Mouse (Mus musculus) ovary, postnatal 36 days (tissue): ENCODE data around the gene Olfr552.
A peak's percentile ranks its signal among the peaks of the same experiment; 100 is the strongest.
"Not testable (repeated sequence)": the region's sequence is repeated elsewhere in the genome, so short reads cannot be mapped to it uniquely, and the experiment has no call there.

Source experiments
- DNase-seq: peaks from one replicate; pipeline ENCODE4 v3.0.0; 2022; ENCODE audit warnings: low spot score, mixed read lengths

Olfr552 gene

DNA sequence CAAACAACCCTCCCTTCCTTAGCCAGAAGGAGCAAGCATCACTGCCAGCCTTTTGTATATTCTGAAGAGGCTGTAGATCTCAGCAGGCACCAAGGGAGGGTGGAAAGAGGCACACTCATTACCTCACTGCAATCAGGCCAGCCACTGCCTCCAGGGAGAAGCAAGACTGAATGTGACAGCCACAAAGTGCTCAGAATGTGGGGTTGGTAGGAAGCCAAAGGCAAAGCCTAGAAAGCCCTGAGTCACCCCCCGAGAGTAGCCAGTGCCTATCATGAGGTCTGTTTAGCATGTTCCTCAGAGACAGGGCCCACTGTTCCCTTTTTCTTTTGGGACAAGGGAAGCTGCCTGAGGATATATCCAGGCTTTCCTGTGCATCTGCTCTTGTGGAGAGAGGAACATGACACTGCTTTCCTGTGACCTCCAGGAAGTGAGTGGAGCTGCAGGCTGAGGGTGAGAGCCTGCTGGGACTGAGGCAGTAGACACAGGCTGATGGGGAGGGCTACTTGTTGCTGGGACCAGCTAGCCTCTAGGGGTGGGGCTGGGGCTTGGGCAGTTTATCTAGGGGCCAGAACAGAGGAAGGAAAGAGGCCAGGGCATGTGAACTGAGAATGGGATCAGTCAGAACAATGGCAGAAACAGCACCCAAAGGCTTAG is at the start of gene Olfr552:
Gene Olfr552, plus strand, starts transcription at position 393 of the 654 bp plus-strand sequence.
- DNase-seq: no peak

DNA sequence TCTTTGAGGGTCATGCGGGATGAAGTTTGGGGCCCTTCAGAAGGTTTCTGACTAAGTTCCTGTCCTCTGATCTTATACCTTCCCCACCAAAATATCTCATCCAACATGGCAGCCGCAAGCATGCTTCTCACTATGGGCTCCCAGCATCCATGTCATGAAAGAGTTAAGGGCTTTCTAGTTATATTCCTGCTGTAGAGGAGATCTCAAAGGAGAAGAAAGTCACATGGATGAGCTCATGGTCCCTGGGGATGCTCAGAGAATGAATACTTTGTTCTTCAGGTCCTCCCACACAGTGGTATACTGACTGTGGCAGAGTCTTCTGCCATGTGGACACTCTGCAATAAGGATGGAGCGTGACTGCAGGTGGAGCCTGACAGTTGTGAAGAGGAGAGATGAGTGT is 48.0 kb upstream of the Olfr552 start, which contains the start of gene Olfr549:
Gene Olfr549, plus strand, starts transcription at position 301 of the 400 bp plus-strand sequence.
- no peak for DNase-seq

DNA sequence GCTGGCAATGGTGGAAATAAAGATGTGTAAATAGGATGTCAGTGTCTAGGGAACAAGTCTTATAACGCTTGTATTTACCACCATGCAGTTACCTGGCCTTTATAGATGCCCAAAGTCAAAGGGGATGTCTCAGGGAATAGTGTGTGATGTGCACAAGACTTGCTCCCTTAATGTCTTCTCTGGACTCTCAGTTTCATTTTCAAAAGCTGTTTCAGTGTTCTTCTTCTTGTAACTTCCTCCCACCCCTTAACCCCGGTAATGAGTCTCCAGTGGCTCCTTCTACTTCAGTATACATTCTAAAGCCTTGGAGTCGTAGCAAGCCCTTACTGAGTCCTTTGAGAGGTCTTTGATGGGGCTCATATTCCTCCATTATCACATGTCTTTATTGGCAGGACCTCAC is 44.3 kb upstream of the Olfr552 start:
- DNase-seq: no peak

DNA sequence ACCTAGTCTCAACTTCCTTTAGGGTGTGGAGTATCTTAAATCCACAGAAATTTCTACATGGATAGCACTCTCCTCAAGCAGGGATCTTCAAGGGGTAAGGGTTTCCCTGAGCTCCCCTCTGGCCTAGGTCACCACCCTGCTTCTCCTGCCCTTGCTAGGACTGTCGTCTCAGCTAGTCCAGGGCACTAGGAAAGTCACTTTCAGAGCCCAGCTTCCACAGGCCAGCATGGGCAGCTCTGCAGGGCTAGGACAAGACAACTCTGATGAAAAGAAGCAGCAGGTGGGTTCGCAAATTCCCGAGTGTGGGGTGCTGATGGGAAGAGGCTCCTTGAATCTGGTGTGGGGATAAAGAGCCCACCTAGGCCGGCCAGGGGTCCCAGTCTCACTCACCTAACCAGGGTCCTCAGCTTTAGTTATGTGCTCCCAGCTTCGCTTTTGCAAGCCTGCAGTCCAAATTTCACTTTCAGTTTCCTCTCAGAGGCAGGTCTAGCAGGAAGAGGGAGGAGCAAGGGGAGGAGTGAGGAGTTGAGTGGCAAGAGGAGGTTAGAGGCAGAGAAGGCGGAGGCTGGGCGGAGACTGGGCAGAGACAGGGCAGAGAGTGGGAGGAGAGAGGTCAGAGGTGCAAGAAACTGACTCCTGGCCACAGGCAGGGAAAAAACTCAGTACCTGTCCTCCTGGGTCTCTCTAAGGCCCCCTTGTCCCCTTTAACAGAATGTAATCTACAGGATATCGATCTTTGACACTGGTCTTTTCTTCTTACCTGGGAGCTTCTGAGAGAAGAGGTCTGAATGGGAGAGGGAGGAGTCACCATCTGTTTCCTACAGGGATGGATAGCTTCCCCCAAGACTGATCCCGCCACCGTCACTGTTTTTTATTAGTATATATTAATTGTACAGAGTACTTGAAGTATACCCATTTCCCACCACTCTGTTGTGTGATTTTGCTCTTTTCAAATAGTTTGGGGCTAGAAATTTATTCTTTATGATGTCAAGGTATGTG is 32.3 kb upstream of the Olfr552 start, which contains the start of gene Trim21:
Gene Trim21, minus strand, starts transcription at position 488 of the 999 bp plus-strand sequence.
- peak; percentile 81 for DNase-seq

DNA sequence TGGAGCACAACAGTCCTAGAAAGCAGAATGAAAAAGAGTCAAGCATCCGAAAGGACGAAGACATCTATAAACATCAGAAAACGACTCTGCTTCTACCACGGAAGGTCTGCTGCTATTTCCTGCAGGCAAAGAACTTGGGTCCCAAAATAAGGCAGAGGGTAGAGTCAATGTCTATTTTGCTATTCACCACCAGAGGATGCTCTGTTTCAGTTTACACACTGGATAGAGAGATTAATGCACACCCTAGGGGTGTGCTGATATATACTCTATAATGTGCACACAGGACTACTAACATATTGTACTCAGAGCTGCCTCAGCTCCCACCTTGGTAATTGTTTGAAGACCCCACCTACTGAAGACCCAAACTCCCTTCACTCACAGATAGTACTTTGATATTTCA is 31.4 kb upstream of the Olfr552 start:
- DNase-seq: no peak

DNA sequence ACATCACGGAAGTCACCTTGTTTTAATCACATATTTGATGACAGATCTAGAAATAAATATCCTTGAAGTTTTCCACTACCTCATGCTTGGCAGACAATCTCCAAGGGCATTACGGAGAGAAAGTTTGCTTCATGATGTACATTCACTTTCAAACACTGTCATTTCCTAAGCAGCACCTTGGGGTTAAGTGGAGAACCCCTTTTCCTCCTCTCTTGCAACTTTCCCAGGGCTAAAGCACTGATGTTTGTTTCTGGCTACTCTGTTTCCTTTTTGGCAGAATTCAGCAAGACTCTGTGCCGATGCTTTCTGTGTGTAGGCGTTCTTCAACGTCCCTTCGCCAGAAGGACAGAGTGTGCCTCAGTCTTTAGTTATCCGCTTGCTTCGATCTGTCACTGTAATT is 26.4 kb upstream of the Olfr552 start, which contains the start of gene Olfr550:
Gene Olfr550, plus strand, starts transcription at position 301 of the 400 bp plus-strand sequence.
- no peak for DNase-seq

DNA sequence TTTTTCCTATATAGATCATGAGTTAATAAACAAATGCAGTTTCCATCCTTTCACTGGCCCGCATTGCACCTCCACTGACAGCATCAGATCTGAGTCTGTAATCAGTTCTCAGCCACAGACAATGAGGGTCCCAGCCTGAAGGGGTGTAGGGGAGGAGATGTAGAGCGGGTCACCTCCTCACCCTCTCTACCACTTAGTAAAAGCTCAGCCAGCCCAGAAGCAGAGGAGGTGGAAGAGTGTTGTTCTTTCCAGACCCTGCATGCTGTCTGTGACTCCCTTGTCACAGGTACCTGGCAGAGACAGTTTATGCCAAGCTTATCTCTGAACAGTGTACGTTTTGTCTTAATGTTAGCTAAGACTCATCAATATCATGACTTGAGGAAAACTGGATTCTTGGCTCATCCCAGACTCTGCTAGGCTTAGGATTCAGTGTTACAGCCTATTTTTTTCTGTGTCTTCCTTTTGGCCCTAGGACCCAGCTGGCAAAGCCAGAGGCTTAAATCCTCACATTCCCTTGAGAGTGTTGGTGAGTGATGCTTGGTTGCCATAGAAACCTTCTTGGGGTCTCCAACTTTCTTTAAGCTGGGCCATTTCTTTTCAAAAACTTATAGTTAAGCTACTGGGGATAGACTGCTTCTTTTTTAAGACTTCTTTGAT is 24.3 kb upstream of the Olfr552 start:
- no peak for DNase-seq

DNA sequence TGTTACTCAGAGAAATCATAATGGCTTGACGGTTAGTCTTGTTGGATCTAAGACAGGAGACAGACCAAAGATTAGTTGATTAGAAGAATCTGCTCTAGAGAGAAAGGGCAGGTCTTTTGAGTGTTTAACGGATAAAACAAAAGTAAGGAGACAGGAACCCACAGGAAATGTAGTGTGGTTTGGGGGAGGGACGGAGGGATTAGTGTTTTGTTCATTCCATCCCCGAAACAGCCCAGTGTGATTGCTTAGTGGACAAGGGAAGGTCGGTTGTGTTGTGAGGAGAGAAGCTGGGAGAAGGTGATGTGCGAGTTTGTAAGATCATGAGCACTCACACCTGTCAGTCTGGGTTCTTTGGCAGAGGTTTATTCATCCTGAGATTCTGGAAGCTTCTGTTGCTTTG is 21.6 kb upstream of the Olfr552 start:
- DNase-seq: no peak

DNA sequence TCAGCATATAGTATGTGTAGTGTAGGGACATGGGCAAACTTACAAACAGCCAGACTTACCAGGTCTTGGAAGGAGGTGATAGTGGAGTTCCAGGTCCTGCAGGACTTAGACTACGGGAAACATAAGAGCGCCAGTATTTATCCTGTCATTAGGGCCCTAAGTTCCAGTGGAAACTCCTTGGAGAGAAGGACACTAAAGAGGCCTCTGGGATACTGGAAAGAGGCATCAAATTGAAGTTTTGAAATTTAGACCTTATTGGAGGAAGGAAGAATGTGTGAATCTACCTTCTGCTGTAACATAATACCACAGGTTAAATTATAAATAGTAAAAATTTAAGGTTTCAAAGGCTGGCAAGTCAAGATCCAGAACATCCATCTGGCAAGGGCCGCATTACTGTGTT is 5.8 kb upstream of the Olfr552 start, which contains the start of gene Olfr551:
Gene Olfr551, minus strand, starts transcription at position 101 of the 400 bp plus-strand sequence.
- no peak for DNase-seq

DNA sequence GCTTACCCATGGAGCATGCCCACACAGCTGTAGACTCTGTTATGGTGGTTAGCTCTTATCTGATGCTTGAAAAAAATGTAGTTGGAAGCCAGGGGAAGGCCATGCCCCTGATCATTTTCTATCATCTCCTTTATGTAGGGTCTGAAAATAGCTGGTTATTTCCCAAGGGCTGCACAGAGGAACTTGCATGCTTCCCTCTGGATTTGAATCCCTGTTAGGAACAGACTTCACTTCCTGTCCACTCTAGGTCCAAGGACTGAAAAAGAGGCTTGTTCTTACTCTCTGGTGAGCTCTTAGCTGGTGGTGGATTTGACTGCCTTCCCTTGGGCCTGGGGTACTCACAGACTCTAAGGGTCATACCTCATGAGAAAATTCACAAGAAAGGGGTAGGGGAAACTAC is 20.5 kb downstream of the Olfr552 start, which contains the start of gene Olfr553:
Gene Olfr553, minus strand, starts transcription at position 101 of the 400 bp plus-strand sequence.
- DNase-seq: no peak

DNA sequence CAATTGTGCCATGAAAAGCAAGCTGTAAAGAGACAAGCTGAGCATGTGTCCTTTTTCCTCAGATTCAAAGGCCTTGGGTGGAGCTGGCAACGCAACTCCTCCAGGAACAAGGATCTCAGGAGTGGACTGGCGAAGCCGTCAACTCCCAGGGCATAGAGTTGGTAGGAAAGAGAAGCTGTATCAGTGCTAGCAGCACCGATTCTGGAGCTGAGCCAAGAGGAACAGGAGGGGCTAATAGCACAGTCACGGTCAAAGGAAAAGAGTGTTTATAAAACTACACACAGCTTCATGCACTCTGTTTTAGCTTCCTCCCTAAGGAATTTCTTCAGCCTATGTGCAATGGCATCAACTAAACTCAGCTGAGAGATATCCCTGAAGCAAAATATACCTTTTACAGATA is 22.0 kb downstream of the Olfr552 start:
- no peak for DNase-seq

DNA sequence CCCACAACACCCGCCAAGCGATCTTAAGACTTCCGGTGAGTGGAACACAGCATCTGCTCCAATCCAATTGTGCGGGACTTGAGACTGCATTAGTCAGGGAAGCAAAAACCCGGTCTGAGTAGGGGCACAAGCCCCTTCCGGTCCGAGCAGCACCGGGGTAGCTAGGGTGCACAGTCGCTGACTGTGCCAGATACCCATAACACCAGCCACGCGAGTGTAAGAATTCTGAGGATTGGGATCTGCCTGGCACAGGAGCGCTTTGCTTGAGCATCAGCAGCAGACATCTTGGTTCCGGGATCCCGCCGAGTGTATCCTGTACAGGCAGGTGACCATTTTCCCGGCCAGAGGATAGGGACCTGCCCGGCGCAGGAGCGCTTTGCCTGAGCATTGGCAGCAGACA is 22.8 kb downstream of the Olfr552 start:
- DNase-seq: not testable (repeated sequence)

DNA sequence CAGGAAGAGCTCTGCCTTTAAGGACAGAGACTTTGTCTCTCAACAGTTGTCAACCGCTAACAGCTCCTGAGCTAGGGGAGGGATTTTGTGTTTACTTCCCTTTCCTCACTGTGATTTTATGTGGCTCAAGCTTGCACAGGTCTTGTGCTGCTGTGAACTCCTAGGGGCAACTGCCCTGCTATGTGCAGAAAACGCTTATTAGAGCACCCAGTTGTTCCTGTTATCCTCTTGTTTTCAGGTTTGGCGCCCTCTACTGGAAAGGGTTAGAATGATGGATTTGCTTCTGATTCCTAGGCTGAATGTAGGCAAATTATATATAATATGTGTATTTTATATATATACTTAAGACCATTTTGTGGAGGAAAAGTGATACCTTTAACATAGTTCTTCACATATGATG is 39.1 kb downstream of the Olfr552 start:
- DNase-seq: no peak

DNA sequence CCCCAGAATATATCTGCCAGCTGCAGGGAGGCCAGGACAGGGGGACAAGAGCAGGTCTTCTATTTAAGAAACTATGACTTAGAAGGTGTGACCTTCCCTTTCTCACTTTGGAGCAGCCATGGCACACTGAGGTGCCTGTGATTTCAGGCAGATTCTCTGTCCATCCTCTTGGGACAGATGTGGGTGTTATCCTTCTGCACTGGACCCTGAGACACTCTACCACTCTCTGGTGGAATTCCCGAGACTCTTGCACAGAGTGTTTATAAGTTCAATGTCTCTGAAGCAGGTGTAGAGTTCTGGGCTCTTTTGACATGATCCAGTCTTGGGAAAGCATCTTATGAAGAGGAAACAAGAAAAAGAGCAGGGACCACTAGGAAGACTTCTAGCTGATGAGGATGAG is 40.6 kb downstream of the Olfr552 start, which contains the start of gene Olfr554:
Gene Olfr554, plus strand, starts transcription at position 301 of the 400 bp plus-strand sequence.
- DNase-seq: no peak

DNA sequence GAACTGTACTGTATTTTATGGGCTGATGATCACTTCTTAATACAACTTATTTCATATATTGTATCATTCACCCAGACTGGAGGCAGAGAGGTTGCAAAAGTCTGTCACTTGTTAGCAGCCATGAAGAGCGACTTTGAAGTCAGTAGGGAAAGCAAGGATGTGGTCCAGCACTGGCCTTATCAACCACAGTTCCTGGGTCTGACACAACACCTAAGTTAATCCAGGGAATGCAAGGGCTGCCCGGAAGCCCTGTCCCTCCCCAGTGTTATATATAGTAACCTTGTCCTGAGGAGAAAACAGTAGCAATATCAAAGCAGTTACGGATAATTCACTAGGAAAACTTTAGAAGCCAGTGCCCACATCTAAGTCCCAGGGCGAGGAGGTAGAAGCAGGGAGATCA is 47.4 kb downstream of the Olfr552 start:
- DNase-seq: not testable (repeated sequence)
